Mouse (Mus musculus): Measurements from ENCODE around the gene Gpr35. TPM values are rescaled to one million over a fixed set of nuclear protein-coding genes. Genes with fewer than 3 reads are reported as not detected.

Gene Gpr35
- total and polyA plus RNA-seq, 3 experiments = 0.21 to 1.7 (median 0.44) TPM

- H3K27ac ChIP-seq (ENCODE audit: insufficient read depth, low read depth) = no peak overlapping the region
Measured at GRCm38 (mm10) chr1:93030060-93030459, 79.4 kb downstream of the Gpr35 start.

GRCm38 (mm10) chr1:93031199-93031598 is 80.5 kb downstream of the Gpr35 start:
- TF ChIP-seq GABPA (IDR thresholded peaks at IDR 0.05; ENCODE audit: insufficient replicate concordance, low read depth, low read length) = no peak
- no peak for TF ChIP-seq TBP (conservative IDR thresholded peaks at IDR 0.05; ENCODE audit: low read depth, low read length)
- TF ChIP-seq RCOR1 (conservative IDR thresholded peaks at IDR 0.05; ENCODE audit: low read depth, low read length) = no peak
- TF ChIP-seq EP300 (IDR thresholded peaks at IDR 0.05; ENCODE audit: low read length) = no peak
- no peaks in the 10 kb centered on the region for H3K79me2 ChIP-seq (replicated peaks; ENCODE audit: control insufficient read depth, extremely low read depth, insufficient read depth, poor library complexity, severe bottlenecking)
- peaks cover 0 to 3% of the 10 kb centered on the region in 2 experiments; a peak in 1 of 4 replicates for H3K4me1 ChIP-seq (ENCODE audit: control insufficient read depth in 1 of 2, insufficient read depth in 2 of 2)
- H3K27me3 ChIP-seq (replicated peaks) = peaks cover 76% of the 10 kb centered on the region
- no peak overlapping the region for H3K4me3 ChIP-seq (replicated peaks in 1 of 3; ENCODE audit: low read depth in 2 of 3, low read length in 2 of 3, poor library complexity in 1 of 3)
- in situ Hi-C loops (cut with MboI; ENCODE audit: low pct_ligation_motif_present, low pct_unique_long_range_greater_than_20kb, low sequenced_read_pairs) (no loop called here), dilution Hi-C loops (cut with MboI; ENCODE audit: extremely low pct_ligation_motif_present, extremely low pct_unique_long_range_greater_than_20kb, low sequenced_read_pairs) (no loop called here)
- no peak for DNase-seq (ENCODE audit: extremely low read depth)
- no peak overlapping the region for H3K4me2 ChIP-seq (ENCODE audit: insufficient read depth, low read depth, poor library complexity, severe bottlenecking)
- H3K9me3 ChIP-seq (replicated peaks; ENCODE audit: low read length) = no peaks in the 10 kb centered on the region
- H3K9ac ChIP-seq (ENCODE audit: insufficient read depth, low read depth) = no peak overlapping the region
- no peaks in the 10 kb centered on the region for H3K36me3 ChIP-seq (replicated peaks in 1 of 2; ENCODE audit: control insufficient read depth in 1 of 2, insufficient read depth in 1 of 2, low read length in 1 of 2)
- no peak overlapping the region for H3K27ac ChIP-seq (ENCODE audit: insufficient read depth, low read depth)

More at GRCm38 (mm10) chr1:93030060-93030459, 79.4 kb downstream of the Gpr35 start:
- H3K27me3 ChIP-seq (replicated peaks) = peaks cover 76% of the 10 kb centered on the region
- H3K36me3 ChIP-seq (replicated peaks in 1 of 2; ENCODE audit: control insufficient read depth in 1 of 2, insufficient read depth in 1 of 2, low read length in 1 of 2) = no peaks in the 10 kb centered on the region
- DNase-seq (ENCODE audit: extremely low read depth) = no peak
- no peak for TF ChIP-seq RCOR1 (conservative IDR thresholded peaks at IDR 0.05; ENCODE audit: low read depth, low read length)
- TF ChIP-seq CHD2 (IDR thresholded peaks at IDR 0.05; ENCODE audit: low read length) = no peak
- no peak for TF ChIP-seq HCFC1 (IDR thresholded peaks at IDR 0.05; ENCODE audit: low read depth, low read length)
- no peak for TF ChIP-seq POLR2AphosphoS2 (IDR thresholded peaks at IDR 0.05; ENCODE audit: low read depth, low read length)
- H3K9ac ChIP-seq (ENCODE audit: insufficient read depth, low read depth) = no peak overlapping the region
- H3K4me1 ChIP-seq (ENCODE audit: control insufficient read depth in 1 of 2, insufficient read depth in 2 of 2) = peaks cover 0 to 3% of the 10 kb centered on the region in 2 experiments; a peak in 1 of 4 replicates
- no peak overlapping the region for H3K4me2 ChIP-seq (ENCODE audit: insufficient read depth, low read depth, poor library complexity, severe bottlenecking)
- no peaks in the 10 kb centered on the region for H3K79me2 ChIP-seq (replicated peaks; ENCODE audit: control insufficient read depth, extremely low read depth, insufficient read depth, poor library complexity, severe bottlenecking)
- dilution Hi-C loops (cut with MboI; ENCODE audit: extremely low pct_ligation_motif_present, extremely low pct_unique_long_range_greater_than_20kb, low sequenced_read_pairs) (no loop called here), in situ Hi-C loops (cut with MboI; ENCODE audit: low pct_ligation_motif_present, low pct_unique_long_range_greater_than_20kb, low sequenced_read_pairs) (no loop called here)
- H3K9me3 ChIP-seq (replicated peaks; ENCODE audit: low read length) = no peaks in the 10 kb centered on the region
- H3K4me3 ChIP-seq (replicated peaks in 1 of 3; ENCODE audit: low read depth in 2 of 3, low read length in 2 of 3, poor library complexity in 1 of 3) = no peak overlapping the region

- in situ Hi-C loops (cut with MboI; ENCODE audit: low pct_ligation_motif_present, low pct_unique_long_range_greater_than_20kb, low sequenced_read_pairs) (no loop called here), dilution Hi-C loops (cut with MboI; ENCODE audit: extremely low pct_ligation_motif_present, extremely low pct_unique_long_range_greater_than_20kb, low sequenced_read_pairs) (no loop called here)
- H3K36me3 ChIP-seq (replicated peaks in 1 of 2; ENCODE audit: control insufficient read depth in 1 of 2, insufficient read depth in 1 of 2, low read length in 1 of 2) = no peaks in the 10 kb centered on the region
- DNase-seq (ENCODE audit: extremely low read depth) = no peak
- no peak overlapping the region for H3K9ac ChIP-seq (ENCODE audit: insufficient read depth, low read depth)
- no peaks in the 10 kb centered on the region for H3K4me1 ChIP-seq (ENCODE audit: control insufficient read depth in 1 of 2, insufficient read depth in 2 of 2)
- no peak overlapping the region for H3K4me3 ChIP-seq (replicated peaks in 1 of 3; ENCODE audit: low read depth in 2 of 3, low read length in 2 of 3, poor library complexity in 1 of 3)
- H3K79me2 ChIP-seq (replicated peaks; ENCODE audit: control insufficient read depth, extremely low read depth, insufficient read depth, poor library complexity, severe bottlenecking) = no peaks in the 10 kb centered on the region
- TF ChIP-seq NELFE (IDR thresholded peaks at IDR 0.05; ENCODE audit: low read depth, low read length) = no peak
- no peak for TF ChIP-seq ELF1 (IDR thresholded peaks at IDR 0.05; ENCODE audit: low read depth, low read length)
- TF ChIP-seq JUN (IDR thresholded peaks at IDR 0.05; ENCODE audit: insufficient read depth, low read depth, low read length) = no peak
- TF ChIP-seq IRF4 (IDR thresholded peaks at IDR 0.05; ENCODE audit: low read depth, low read length) = no peak
- TF ChIP-seq MYC (IDR thresholded peaks at IDR 0.05; ENCODE audit: low read depth, low read length) = no peak
- TF ChIP-seq RAD21 (IDR thresholded peaks at IDR 0.05; ENCODE audit: low read depth, low read length) = no peak
- no peak for TF ChIP-seq MAX (IDR thresholded peaks at IDR 0.05; ENCODE audit: low read length)
- no peak for TF ChIP-seq ZMIZ1 (IDR thresholded peaks at IDR 0.05; ENCODE audit: low read depth, low read length)
- no peak for TF ChIP-seq POLR2AphosphoS2 (IDR thresholded peaks at IDR 0.05; ENCODE audit: low read depth, low read length)
- TF ChIP-seq KAT2A (IDR thresholded peaks at IDR 0.05; ENCODE audit: insufficient replicate concordance, low read length) = no peak
- no peak for TF ChIP-seq NRF1 (IDR thresholded peaks at IDR 0.05; ENCODE audit: low read depth, low read length)
- no peak for TF ChIP-seq GABPA (IDR thresholded peaks at IDR 0.05; ENCODE audit: insufficient replicate concordance, low read depth, low read length)
- TF ChIP-seq JUND (conservative IDR thresholded peaks at IDR 0.05; ENCODE audit: low read depth, low read length) = no peak
- TF ChIP-seq MEF2A (IDR thresholded peaks at IDR 0.05; ENCODE audit: borderline replicate concordance, low read depth, low read length) = no peak
- TF ChIP-seq POLR2A (IDR thresholded peaks at IDR 0.05; ENCODE audit: low read depth, low read length) = no peak
- no peak for TF ChIP-seq HCFC1 (IDR thresholded peaks at IDR 0.05; ENCODE audit: low read depth, low read length)
- no peak for TF ChIP-seq E2F4 (IDR thresholded peaks at IDR 0.05; ENCODE audit: insufficient replicate concordance, low read depth, low read length)
- TF ChIP-seq USF1 (IDR thresholded peaks at IDR 0.05; ENCODE audit: low read depth, low read length) = no peak
- peaks cover 76% of the 10 kb centered on the region for H3K27me3 ChIP-seq (replicated peaks)
- H3K4me2 ChIP-seq (ENCODE audit: insufficient read depth, low read depth, poor library complexity, severe bottlenecking) = no peak overlapping the region
- H3K27ac ChIP-seq (ENCODE audit: insufficient read depth, low read depth) = no peak overlapping the region
- peaks cover 13% of the 10 kb centered on the region for H3K9me3 ChIP-seq (replicated peaks; ENCODE audit: low read length)
Measured at GRCm38 (mm10) chr1:93033989-93034388, 83.3 kb downstream of the Gpr35 start.

Measured in CH12.LX (cell line).